Mouse (Mus musculus): Measurements from ENCODE around the gene Trim7. TPM values are rescaled to one million over a fixed set of nuclear protein-coding genes. Genes with fewer than 3 reads are reported as not detected.

Trim7 gene
- total and polyA plus RNA-seq, 2 experiments from 2014 or later: 1.1 to 1.9 TPM

GRCm38 (mm10) chr11:48869380-48870110 is 43.6 kb downstream of the Trim7 start:
- Histone ChIP-seq H3K9me3 (replicated peaks; ENCODE audit: control insufficient read depth, low read length) (no peaks in the 10 kb centered on the region), H3K27ac (ENCODE audit: low read depth) (peak overlapping the region; percentile 90), H3K4me1 (ENCODE audit: control insufficient read depth, insufficient read depth) (peaks cover 14% of the 10 kb centered on the region), H3K27me3 (ENCODE audit: control insufficient read depth, insufficient read depth, low read length) (no peaks in the 10 kb centered on the region), H3K9ac (replicated peaks; ENCODE audit: low read depth, low read length) (peak overlapping the region; percentile 73), H3K36me3 (replicated peaks; ENCODE audit: control insufficient read depth, insufficient read depth, low read length) (peaks cover 19% of the 10 kb centered on the region), H3K4me2 (ENCODE audit: low read depth, low read length) (peak overlapping the region; percentile 88), H3K4me3 (ENCODE audit: low read depth, low read length) (peak overlapping the region; percentile 68)
- no peak for DNase-seq (ENCODE audit: low spot score)
- WGBS: 34% methylated on average over 7 of the region's 7 CpGs
- ATAC-seq (ENCODE audit: insufficient read depth, low read depth): no peak
- TF ChIP-seq EP300 (IDR thresholded peaks at IDR 0.05; ENCODE audit: low read depth): no peak
- TF ChIP-seq CTCF (IDR thresholded peaks at IDR 0.05; ENCODE audit: low read depth): no peak

- ATAC-seq (ENCODE audit: insufficient read depth, low read depth) (peak; percentile 36; the same call in 1 of the 2 replicates), DNase-seq (ENCODE audit: low spot score) (peak; percentile 40)
- Histone ChIP-seq H3K27me3 (ENCODE audit: control insufficient read depth, insufficient read depth, low read length) (0 out of 2 replicates have a peak, but pooled peaks cover 4% of the 10 kb centered on the region), H3K4me3 (ENCODE audit: low read depth, low read length) (peak overlapping the region; percentile 68), H3K4me1 (ENCODE audit: control insufficient read depth, insufficient read depth) (peaks cover 14% of the 10 kb centered on the region), H3K9ac (replicated peaks; ENCODE audit: low read depth, low read length) (peak overlapping the region; percentile 73), H3K4me2 (ENCODE audit: low read depth, low read length) (peak overlapping the region; percentile 88), H3K27ac (ENCODE audit: low read depth) (peak overlapping the region; percentile 90), H3K36me3 (replicated peaks; ENCODE audit: control insufficient read depth, insufficient read depth, low read length) (peaks cover 14% of the 10 kb centered on the region), H3K9me3 (replicated peaks; ENCODE audit: control insufficient read depth, low read length) (no peaks in the 10 kb centered on the region)
- TF ChIP-seq CTCF (IDR thresholded peaks at IDR 0.05; ENCODE audit: low read depth) (no peak), EP300 (IDR thresholded peaks at IDR 0.05; ENCODE audit: low read depth) (no peak)
- WGBS: 16% methylated on average over 7 of the region's 7 CpGs
These were observed 44.8 kb downstream of the Trim7 start for GRCm38 (mm10) chr11:48870781-48871180.

- peak; percentile 71 for ATAC-seq (ENCODE audit: insufficient read depth, low read depth)
- H3K4me3 ChIP-seq (ENCODE audit: low read depth, low read length): peak within 1 kb of the TSS; percentile 68
- H3K27ac ChIP-seq (ENCODE audit: low read depth): peak within 1 kb of the TSS; percentile 90
- H3K9me3 ChIP-seq (replicated peaks; ENCODE audit: control insufficient read depth, low read length): no peaks in the 10 kb centered on the region
- 0 out of 2 replicates have a peak, but pooled peaks cover 4% of the 10 kb centered on the region for H3K27me3 ChIP-seq (ENCODE audit: control insufficient read depth, insufficient read depth, low read length)
- H3K4me2 ChIP-seq (ENCODE audit: low read depth, low read length): peak within 1 kb of the TSS; percentile 88
- DNase-seq (ENCODE audit: low spot score): peak; percentile 69
- peak within 1 kb of the TSS; percentile 73 for H3K9ac ChIP-seq (replicated peaks; ENCODE audit: low read depth, low read length)
- WGBS: under 1% methylated on average over 19 of the region's 19 CpGs
- TF ChIP-seq CTCF (IDR thresholded peaks at IDR 0.05; ENCODE audit: low read depth): peak; percentile 30; the same call in 1 of the 2 replicates
- TF ChIP-seq EP300 (IDR thresholded peaks at IDR 0.05; ENCODE audit: low read depth): no peak
- H3K4me1 ChIP-seq (ENCODE audit: control insufficient read depth, insufficient read depth): peaks cover 14% of the 10 kb centered on the region
- H3K36me3 ChIP-seq (replicated peaks; ENCODE audit: control insufficient read depth, insufficient read depth, low read length): peaks cover 9% of the 10 kb centered on the region
These were observed 45.3 kb downstream of the Trim7 start, which contains the start of gene Irgm1 for GRCm38 (mm10) chr11:48871201-48871772. Irgm1 (minus strand) TSS chr11:48871683.

GRCm38 (mm10) chr11:48871817-48872541 is 46.0 kb downstream of the Trim7 start:
- ATAC-seq (ENCODE audit: insufficient read depth, low read depth): peak; percentile 11; the same call in 1 of the 2 replicates
- Histone ChIP-seq H3K4me3 (ENCODE audit: low read depth, low read length) (peak overlapping the region; percentile 68), H3K27me3 (ENCODE audit: control insufficient read depth, insufficient read depth, low read length) (0 out of 2 replicates have a peak, but pooled peaks cover 4% of the 10 kb centered on the region), H3K4me1 (ENCODE audit: control insufficient read depth, insufficient read depth) (peaks cover 14% of the 10 kb centered on the region), H3K9me3 (replicated peaks; ENCODE audit: control insufficient read depth, low read length) (no peaks in the 10 kb centered on the region), H3K27ac (ENCODE audit: low read depth) (peak overlapping the region; percentile 90), H3K4me2 (ENCODE audit: low read depth, low read length) (peak overlapping the region; percentile 88), H3K36me3 (replicated peaks; ENCODE audit: control insufficient read depth, insufficient read depth, low read length) (peaks cover 3% of the 10 kb centered on the region), H3K9ac (replicated peaks; ENCODE audit: low read depth, low read length) (peak overlapping the region; percentile 73)
- WGBS: 6% methylated on average over 17 of the region's 17 CpGs
- DNase-seq (ENCODE audit: low spot score): peak; percentile 27
- TF ChIP-seq CTCF (IDR thresholded peaks at IDR 0.05; ENCODE audit: low read depth): no peak
- no peak for TF ChIP-seq EP300 (IDR thresholded peaks at IDR 0.05; ENCODE audit: low read depth)

GRCm38 (mm10) chr11:48872695-48873300 is 46.9 kb downstream of the Trim7 start:
- Histone ChIP-seq H3K27me3 (ENCODE audit: control insufficient read depth, insufficient read depth, low read length) (0 out of 2 replicates have a peak, but pooled peaks cover 4% of the 10 kb centered on the region), H3K9ac (replicated peaks; ENCODE audit: low read depth, low read length) (peak overlapping the region; percentile 73; the same call in 1 of the 2 replicates), H3K4me2 (ENCODE audit: low read depth, low read length) (peak overlapping the region; percentile 88), H3K27ac (ENCODE audit: low read depth) (peak overlapping the region; percentile 90), H3K4me1 (ENCODE audit: control insufficient read depth, insufficient read depth) (peaks cover 14% of the 10 kb centered on the region), H3K4me3 (ENCODE audit: low read depth, low read length) (peak overlapping the region; percentile 68), H3K36me3 (replicated peaks; ENCODE audit: control insufficient read depth, insufficient read depth, low read length) (no peaks in the 10 kb centered on the region), H3K9me3 (replicated peaks; ENCODE audit: control insufficient read depth, low read length) (no peaks in the 10 kb centered on the region)
- TF ChIP-seq EP300 (IDR thresholded peaks at IDR 0.05; ENCODE audit: low read depth) (no peak), CTCF (IDR thresholded peaks at IDR 0.05; ENCODE audit: low read depth) (no peak)
- ATAC-seq (ENCODE audit: insufficient read depth, low read depth) (no peak), DNase-seq (ENCODE audit: low spot score) (peak; percentile 49)
- 87% methylated on average over 7 of the region's 7 CpGs for WGBS

Measured in heart, postnatal 0 days (tissue).